Mouse (Mus musculus): Measurements from ENCODE around the gene Atxn7l2. TPM values are rescaled to one million over a fixed set of nuclear protein-coding genes. Genes with fewer than 3 reads are reported as not detected.
A peak's percentile ranks its signal among the peaks of the same experiment; 100 is the strongest.

Atxn7l2 gene
- total and polyA plus RNA-seq, 3 experiments = 1.8 to 4.2 (median 2.6) TPM

DNA sequence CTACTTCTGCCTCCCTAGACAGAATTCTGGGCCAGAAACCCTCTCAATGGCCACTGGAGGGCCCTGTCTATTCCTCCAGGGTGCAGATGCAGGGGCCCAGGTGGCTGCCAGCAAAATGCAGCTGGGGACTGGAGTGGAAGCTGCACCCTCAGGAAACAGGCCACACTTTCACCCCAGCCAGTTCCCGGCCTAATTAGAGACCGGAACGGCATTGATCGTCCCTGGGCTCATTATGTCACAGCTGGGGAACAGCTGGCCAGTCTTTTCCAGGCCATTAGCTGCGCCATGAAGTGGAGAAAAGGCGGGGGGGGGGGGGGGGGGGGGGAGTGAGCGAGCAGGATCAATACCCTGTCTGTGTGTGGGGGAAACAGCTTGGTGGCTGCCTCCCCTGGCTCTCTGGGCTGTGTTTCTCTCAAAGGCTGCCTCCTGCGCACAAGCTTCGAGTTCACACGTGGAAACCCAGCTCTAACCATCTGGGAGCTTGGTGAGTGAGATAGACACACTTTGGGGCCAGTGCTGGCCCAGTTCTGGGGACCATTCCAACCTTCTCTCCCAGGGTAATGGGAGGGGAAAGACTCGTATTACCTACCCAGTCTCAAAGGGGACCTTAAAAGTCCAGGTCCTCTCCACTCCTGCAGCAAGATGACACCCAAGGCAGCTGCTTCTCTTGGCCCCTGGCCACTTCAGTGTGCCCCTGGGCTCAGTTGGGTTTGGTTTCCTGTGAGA is 44.1 kb downstream of the Atxn7l2 start:
- 41% methylated on average over 8 of the region's 11 CpGs for WGBS
- intact Hi-C loops (cut with DNase I) = no loop called here
- Histone ChIP-seq H3K4me1 (ENCODE audit: control insufficient read depth, insufficient read depth, low read length) (peaks cover 3% of the 10 kb centered on the region; the same call in 1 of the 2 replicates), H3K36me3 (ENCODE audit: control insufficient read depth, insufficient read depth, low read length) (no peaks in the 10 kb centered on the region), H3K4me3 (no peak overlapping the region), H3K79me2 (replicated peaks; ENCODE audit: control insufficient read depth, insufficient read depth, low read length) (no peaks in the 10 kb centered on the region), H3K27ac (no peak overlapping the region), H3K9ac (ENCODE audit: low read depth, low read length) (no peak overlapping the region), H3K27me3 (ENCODE audit: control insufficient read depth, insufficient read depth, low read length) (no peaks in the 10 kb centered on the region)
- no peak for TF ChIP-seq EP300 (IDR thresholded peaks at IDR 0.05; ENCODE audit: insufficient read depth, low read depth, low read length)
- peak; percentile 24; the same call in 1 of the 2 replicates for TF ChIP-seq CTCF (IDR thresholded peaks at IDR 0.05)
- no peak for TF ChIP-seq POLR2A (IDR thresholded peaks at IDR 0.05; ENCODE audit: insufficient read depth, low read depth, low read length)
- peak; percentile 52 to 64 for DNase-seq

- WGBS = 54% methylated on average over 10 of the region's 10 CpGs
- no peak for TF ChIP-seq POLR2A (IDR thresholded peaks at IDR 0.05; ENCODE audit: insufficient read depth, low read depth, low read length)
- no peak for TF ChIP-seq EP300 (IDR thresholded peaks at IDR 0.05; ENCODE audit: insufficient read depth, low read depth, low read length)
- TF ChIP-seq CTCF (IDR thresholded peaks at IDR 0.05) = no peak
- Histone ChIP-seq H3K9ac (ENCODE audit: low read depth, low read length) (no peak overlapping the region), H3K4me1 (ENCODE audit: control insufficient read depth, insufficient read depth, low read length) (peaks cover 3% of the 10 kb centered on the region; the same call in 1 of the 2 replicates), H3K79me2 (replicated peaks; ENCODE audit: control insufficient read depth, insufficient read depth, low read length) (no peaks in the 10 kb centered on the region), H3K4me3 (no peak overlapping the region), H3K27ac (no peak overlapping the region), H3K36me3 (ENCODE audit: control insufficient read depth, insufficient read depth, low read length) (no peaks in the 10 kb centered on the region), H3K27me3 (ENCODE audit: control insufficient read depth, insufficient read depth, low read length) (no peaks in the 10 kb centered on the region)
- intact Hi-C loops (cut with DNase I) = loop anchor here (2.0 kb wide), 1 partner anchor 71 kb away; no protein-coding TSS in a partner anchor
- DNase-seq = peak in 1 of 2 experiments; percentile 45
Observed at GRCm38 (mm10) chr3:108165532-108166315, 45.0 kb downstream of the Atxn7l2 start.

GRCm38 (mm10) chr3:108164807-108165206 is 45.9 kb downstream of the Atxn7l2 start:
- 25% methylated on average over 9 of the region's 9 CpGs for WGBS
- intact Hi-C loops (cut with DNase I) = loop anchor here (1.0 to 2.0 kb wide), 3 partner anchors 39 to 224 kb away; no protein-coding TSS in a partner anchor
- no peaks in the 10 kb centered on the region for H3K36me3 ChIP-seq (ENCODE audit: control insufficient read depth, insufficient read depth, low read length)
- no peaks in the 10 kb centered on the region for H3K27me3 ChIP-seq (ENCODE audit: control insufficient read depth, insufficient read depth, low read length)
- TF ChIP-seq EP300 (IDR thresholded peaks at IDR 0.05; ENCODE audit: insufficient read depth, low read depth, low read length) (peak; percentile 92), CTCF (IDR thresholded peaks at IDR 0.05) (no peak)
- no peak overlapping the region for H3K9ac ChIP-seq (ENCODE audit: low read depth, low read length)
- no peak overlapping the region for H3K27ac ChIP-seq
- peak; percentile 78 to 84 for DNase-seq
- H3K79me2 ChIP-seq (replicated peaks; ENCODE audit: control insufficient read depth, insufficient read depth, low read length) = no peaks in the 10 kb centered on the region
- H3K4me3 ChIP-seq = no peak overlapping the region
- H3K4me1 ChIP-seq (ENCODE audit: control insufficient read depth, insufficient read depth, low read length) = peaks cover 3% of the 10 kb centered on the region; the same call in 1 of the 2 replicates

DNA sequence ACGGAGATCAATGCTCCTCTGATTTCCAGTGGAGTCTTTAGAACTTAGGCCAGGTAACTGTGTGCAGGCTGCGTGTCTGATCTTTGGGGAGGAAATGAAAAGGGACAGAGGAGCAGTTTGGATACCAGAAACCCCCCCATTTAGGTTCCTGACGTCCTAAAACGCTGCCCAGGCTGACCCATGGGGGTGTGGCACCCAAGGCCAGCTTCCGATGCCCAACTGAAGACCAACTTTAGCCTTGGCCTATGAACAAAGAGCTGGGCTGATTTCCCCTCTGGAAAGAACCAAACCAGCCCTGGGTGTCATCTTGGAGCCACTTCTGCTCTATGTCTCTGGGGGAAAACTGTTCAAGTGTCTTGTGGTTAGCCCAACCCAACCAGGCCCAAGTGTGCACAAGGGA is 46.6 kb downstream of the Atxn7l2 start:
- Histone ChIP-seq H3K9ac (ENCODE audit: low read depth, low read length) (no peak overlapping the region), H3K4me1 (ENCODE audit: control insufficient read depth, insufficient read depth, low read length) (peaks cover 3% of the 10 kb centered on the region; the same call in 1 of the 2 replicates), H3K27me3 (ENCODE audit: control insufficient read depth, insufficient read depth, low read length) (no peaks in the 10 kb centered on the region), H3K36me3 (ENCODE audit: control insufficient read depth, insufficient read depth, low read length) (no peaks in the 10 kb centered on the region), H3K27ac (no peak overlapping the region), H3K4me3 (no peak overlapping the region), H3K79me2 (replicated peaks; ENCODE audit: control insufficient read depth, insufficient read depth, low read length) (no peaks in the 10 kb centered on the region)
- WGBS = 68% methylated on average over 5 of the region's 5 CpGs
- intact Hi-C loops (cut with DNase I) = loop anchor here (1.0 to 2.0 kb wide), 3 partner anchors 40 to 225 kb away; no protein-coding TSS in a partner anchor
- no peak for TF ChIP-seq POLR2A (IDR thresholded peaks at IDR 0.05; ENCODE audit: insufficient read depth, low read depth, low read length)
- TF ChIP-seq CTCF (IDR thresholded peaks at IDR 0.05) = no peak
- TF ChIP-seq EP300 (IDR thresholded peaks at IDR 0.05; ENCODE audit: insufficient read depth, low read depth, low read length) = no peak
- DNase-seq = no peak

DNA sequence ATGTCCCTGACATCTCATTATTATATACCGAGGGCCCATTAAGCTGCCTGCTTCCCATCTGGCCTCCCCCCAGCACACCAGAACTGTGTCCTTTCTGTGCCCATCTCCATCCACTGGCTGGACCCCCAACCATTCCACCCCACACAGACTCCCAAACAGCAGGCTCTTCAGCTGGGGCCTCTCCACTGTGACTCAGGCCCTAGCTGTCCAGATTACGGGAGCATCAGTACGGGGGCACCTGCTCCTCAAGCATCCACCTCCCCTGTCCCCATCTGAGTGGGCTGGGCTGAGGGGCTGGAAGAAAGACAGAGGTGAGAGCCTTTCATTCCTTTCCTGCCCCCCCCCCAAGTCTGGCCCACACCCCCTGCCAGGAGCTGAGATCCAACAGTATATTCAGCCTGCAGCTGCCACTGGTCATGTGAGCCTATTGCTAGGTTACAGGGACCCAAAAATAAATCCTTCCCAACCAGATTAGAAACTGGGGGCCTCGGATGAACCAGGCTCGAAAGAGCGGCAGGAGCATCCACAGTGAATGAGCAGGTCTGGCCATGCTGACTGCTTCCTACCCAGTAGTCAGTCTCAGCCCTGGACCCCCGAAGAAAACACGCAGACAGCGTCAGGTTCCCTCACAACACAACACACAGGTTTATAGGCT is 52.2 kb downstream of the Atxn7l2 start:
- Histone ChIP-seq H3K4me1 (ENCODE audit: control insufficient read depth, insufficient read depth, low read length) (no peaks in the 10 kb centered on the region), H3K36me3 (ENCODE audit: control insufficient read depth, insufficient read depth, low read length) (no peaks in the 10 kb centered on the region), H3K4me3 (no peak overlapping the region), H3K9ac (ENCODE audit: low read depth, low read length) (no peak overlapping the region), H3K27me3 (ENCODE audit: control insufficient read depth, insufficient read depth, low read length) (no peaks in the 10 kb centered on the region), H3K79me2 (replicated peaks; ENCODE audit: control insufficient read depth, insufficient read depth, low read length) (no peaks in the 10 kb centered on the region), H3K27ac (no peak overlapping the region)
- intact Hi-C loops (cut with DNase I) = no loop called here
- TF ChIP-seq EP300 (IDR thresholded peaks at IDR 0.05; ENCODE audit: insufficient read depth, low read depth, low read length) (no peak), CTCF (IDR thresholded peaks at IDR 0.05) (no peak), POLR2A (IDR thresholded peaks at IDR 0.05; ENCODE audit: insufficient read depth, low read depth, low read length) (no peak)
- peak in 1 of 2 experiments; percentile 23 for DNase-seq
- 44% methylated on average over 9 of the region's 9 CpGs for WGBS

Measured in heart, adult 2 months (tissue).